ENCODE assay signal across 9 mouse cellular contexts in the genomic region with DNA sequence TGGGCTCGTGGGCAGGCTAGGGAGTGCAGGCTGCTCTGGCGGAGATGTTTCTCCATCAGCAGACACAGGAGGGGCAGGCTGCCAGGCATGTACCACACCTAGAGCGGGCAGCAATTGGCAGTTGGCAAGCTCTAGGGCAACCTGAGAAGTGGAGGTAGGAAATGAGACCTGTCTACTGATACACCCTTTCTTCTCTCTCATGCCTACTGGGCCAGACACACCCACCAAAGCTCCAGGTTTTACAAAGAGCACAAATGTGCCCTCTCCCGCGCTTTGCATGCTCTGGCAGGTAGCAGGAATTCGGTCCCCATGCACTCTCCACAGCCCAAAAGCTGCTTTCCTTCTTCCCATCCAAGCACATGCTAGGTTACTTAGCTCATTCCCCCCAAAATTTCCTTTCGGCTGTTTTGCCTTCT. TPM values are rescaled to one million over a fixed set of nuclear protein-coding genes. Genes with fewer than 3 reads are reported as not detected.
DNase-seq lines count a peak whose midpoint lies in the region; ATAC-seq and TF ChIP-seq lines count a peak whose summit lies in the region.
"Had no signal": no experiment of that assay in that cellular context is flagged by ENCODE, and none has a peak within 500 bp of the region (broad histone marks: within the 10 kb centered on the region; RNA-seq: fewer than 3 reads in every experiment).

No protein-coding gene starts in this region.

- peak; percentile 35 for DNase-seq in adrenal gland, adult 2 months
- no peak for DNase-seq in adrenal gland, adult 8-10 months
- DNase-seq in NIH3T3 (ENCODE audit: low read depth): peak; percentile 74
- peak; percentile 33 for DNase-seq in ovary, postnatal 36 days (ENCODE audit: low spot score)
- DNase-seq in thymus, postnatal 0 days (ENCODE audit: low spot score): no peak

- 18% methylated on average over 7 of the region's 7 CpGs for WGBS in intestine, postnatal 0 days
- WGBS in liver, embryonic 12.5 days (ENCODE audit: insufficient replicate concordance): 20% methylated on average over 7 of the region's 7 CpGs

- H3K27me3 ChIP-seq in intestine, postnatal 0 days (replicated peaks; ENCODE audit: control insufficient read depth, insufficient read depth, low read length): 0 out of 2 replicates have a peak, but pooled peaks cover 4% of the 10 kb centered on the region
- H3K27me3 ChIP-seq in liver, embryonic 12.5 days (replicated peaks): peaks cover 11% of the 10 kb centered on the region; the same call in 1 of the 2 replicates

- peak overlapping the region; percentile 74 for H3K27ac ChIP-seq in embryonic fibroblast, embryonic 13.5 days (ENCODE audit: insufficient read depth, low read length)
- H3K27ac ChIP-seq in intestine, postnatal 0 days (ENCODE audit: low read depth, low read length): no peak overlapping the region
- H3K27ac ChIP-seq in liver, embryonic 12.5 days: peak overlapping the region; percentile 45; the same call in 1 of the 2 replicates
- H3K27ac ChIP-seq: macrophage had no signal

- H3K4me1 ChIP-seq in embryonic fibroblast, embryonic 13.5 days (ENCODE audit: control insufficient read depth, insufficient read depth, low read length): peaks cover 6% of the 10 kb centered on the region
- no peaks in the 10 kb centered on the region for H3K4me1 ChIP-seq in intestine, postnatal 0 days (replicated peaks; ENCODE audit: control insufficient read depth, insufficient read depth, low read length)
- no peaks in the 10 kb centered on the region for H3K4me1 ChIP-seq in liver, embryonic 12.5 days

- peak; percentile 42; the same call in 1 of the 2 replicates for TF ChIP-seq POLR2A in embryonic fibroblast, embryonic 13.5 days (IDR thresholded peaks at IDR 0.05; ENCODE audit: low read depth, low read length)

- peak overlapping the region; percentile 13; the same call in 1 of the 2 replicates for H3K9ac ChIP-seq in intestine, postnatal 0 days (ENCODE audit: low read depth, low read length)
- H3K9ac ChIP-seq in liver, embryonic 12.5 days: peak overlapping the region; percentile 27; the same call in 1 of the 2 replicates

- no peaks in the 10 kb centered on the region for H3K36me3 ChIP-seq in intestine, postnatal 0 days (ENCODE audit: control insufficient read depth, insufficient read depth)
- H3K36me3 ChIP-seq in liver, embryonic 12.5 days: no peaks in the 10 kb centered on the region

- H3K4me2 ChIP-seq in intestine, postnatal 0 days (replicated peaks; ENCODE audit: low read depth): peak overlapping the region; percentile 63
- peak overlapping the region; percentile 44 for H3K4me2 ChIP-seq in liver, embryonic 12.5 days

- ATAC-seq in intestine, postnatal 0 days: no peak
- ATAC-seq in liver, embryonic 12.5 days: no peak

- H3K4me3 ChIP-seq in embryonic fibroblast, embryonic 13.5 days (ENCODE audit: insufficient read depth, low read length): peak overlapping the region; percentile 50
- H3K4me3 ChIP-seq in intestine, postnatal 0 days (ENCODE audit: low read depth, low read length): peak overlapping the region; percentile 41
- H3K4me3 ChIP-seq in liver, embryonic 12.5 days: peak overlapping the region; percentile 43

- H3K9me3 ChIP-seq in intestine, postnatal 0 days (ENCODE audit: control insufficient read depth): no peaks in the 10 kb centered on the region
- H3K9me3 ChIP-seq in liver, embryonic 12.5 days (replicated peaks): no peaks in the 10 kb centered on the region

- no peak for TF ChIP-seq CTCF in embryonic fibroblast, embryonic 13.5 days (IDR thresholded peaks at IDR 0.05; ENCODE audit: borderline replicate concordance, insufficient read depth, low read length)
- TF ChIP-seq CTCF in intestine, postnatal 0 days (IDR thresholded peaks at IDR 0.05; ENCODE audit: low read depth): no peak

RNA-seq across cellular contexts. Expression of a gene that starts 0.7 kb away (rescaled TPM):
- 10 to 100 TPM; 80.1 to 85.0 TPM for total RNA-seq in adrenal gland, adult 2 months (2021)
- 6.1 and 7.0 TPM in 2 replicates for polyA plus RNA-seq in adrenal gland, adult 2 months (2012; rRNA removed)
- total RNA-seq in adrenal gland, adult 8-10 months (2022): 10 to 100 TPM; 62.3 to 89.5 (median 76.4) TPM
- 706 and 1,598 TPM in 2 replicates for polyA plus RNA-seq in embryonic fibroblast, embryonic 13.5 days (2011; ENCODE audit: insufficient read length, low read depth, missing spikeins)
- 120 and 128 TPM in 2 replicates for polyA plus RNA-seq in intestine, postnatal 0 days (2015; fragmentation: Nextera tagmentation; extraction: Ambion mirVana)
- 59.8 and 89.1 TPM in 2 replicates for polyA plus RNA-seq in liver, embryonic 12.5 days (2016; fragmentation: Nextera tagmentation; extraction: Ambion mirVana)
- polyA plus RNA-seq in thymus, postnatal 0 days (2015; fragmentation: Nextera tagmentation; extraction: Ambion mirVana): 69.8 and 79.9 TPM in 2 replicates

Comparison
In these comparisons a context has a peak if more than half of its experiments do, and no peak if none do; other contexts are left out.
1. DNase-seq: peak in adrenal gland, adult 2 months (single experiment), NIH3T3 (single experiment) and ovary, postnatal 36 days (single experiment); none in adrenal gland, adult 8-10 months (single experiment) and thymus, postnatal 0 days (single experiment).
2. Peak in every context shown above with its lines, with median percentiles within 50 percentile points of each other: H3K4me3 ChIP-seq.